Mouse (Mus musculus) liver, embryonic 13.5 days (tissue): ENCODE measurements around the gene Ncapd3. TPM values are rescaled to one million over a fixed set of nuclear protein-coding genes. Genes with fewer than 3 reads are reported as not detected.
A peak's percentile ranks its signal among the peaks of the same experiment; 100 is the strongest.

Source experiments
- ATAC-seq: fragments of 200-750 bp; cut with Nextera tagmentation; 2 replicates; pipeline ENCODE4 v1.8.0; 2017; ENCODE audit warnings: low read depth, mild to moderate bottlenecking, moderate number of reproducible peaks, moderate library complexity
- DNase-seq: peaks from one replicate; pipeline ENCODE4 v3.0.0; 2022
- H3K27ac ChIP-seq: fragments of 300-500 bp; sonication (generic); 2 replicates; pipeline ENCODE4 v1.5.1; 2015; ENCODE audit warnings: moderate library complexity, mild to moderate bottlenecking, inconsistent platforms
- H3K27me3 ChIP-seq: fragments of 300-500 bp; sonication (generic); 2 replicates; pipeline ENCODE4 v1.6.1; 2015; ENCODE audit warnings: mild to moderate bottlenecking, inconsistent platforms
- H3K36me3 ChIP-seq: fragments of 300-500 bp; sonication (generic); 2 replicates; pipeline ENCODE4 v1.6.1; 2015; ENCODE audit warnings: mild to moderate bottlenecking, inconsistent platforms
- H3K4me1 ChIP-seq: fragments of 300-500 bp; sonication (generic); replicated peaks from 2 replicates; pipeline ENCODE4 v1.6.1; 2015; ENCODE audit warnings: inconsistent platforms
- H3K4me2 ChIP-seq: fragments of 300-500 bp; sonication (generic); 2 replicates; pipeline ENCODE4 v1.6.1; 2015; ENCODE audit warnings: inconsistent platforms, mild to moderate bottlenecking, moderate library complexity
- H3K4me3 ChIP-seq: fragments of 300-500 bp; sonication (generic); replicated peaks from 2 replicates; pipeline ENCODE4 v1.5.1; 2015; ENCODE audit warnings: mild to moderate bottlenecking, inconsistent platforms
- H3K9ac ChIP-seq: fragments of 300-500 bp; sonication (generic); 2 replicates; pipeline ENCODE4 v1.6.1; 2015; ENCODE audit warnings: mild to moderate bottlenecking, inconsistent platforms
- H3K9me3 ChIP-seq: fragments of 300-500 bp; sonication (generic); replicated peaks from 2 replicates; pipeline ENCODE4 v1.6.1; 2016; ENCODE audit warnings: inconsistent platforms
- WGBS: fragments of 180-500 bp; shearing (Covaris S2); methylation state at CpG from one replicate; pipeline ENCODE4 v1.1.7; 2015; ENCODE audit not compliant: insufficient replicate concordance; 5-methylcytosine and 5-hydroxymethylcytosine counted together
- polyA plus RNA-seq: library from polyadenylated mRNA; unstranded; fragments of >200 nt; fragmentation: Nextera tagmentation; extraction: Ambion mirVana; gene quantifications from 2 replicates; pipeline ENCODE4 v1.2.1, GENCODE M21; 2015

Ncapd3 gene
- polyA plus RNA-seq: 25.0 and 32.7 TPM in 2 replicates

DNA sequence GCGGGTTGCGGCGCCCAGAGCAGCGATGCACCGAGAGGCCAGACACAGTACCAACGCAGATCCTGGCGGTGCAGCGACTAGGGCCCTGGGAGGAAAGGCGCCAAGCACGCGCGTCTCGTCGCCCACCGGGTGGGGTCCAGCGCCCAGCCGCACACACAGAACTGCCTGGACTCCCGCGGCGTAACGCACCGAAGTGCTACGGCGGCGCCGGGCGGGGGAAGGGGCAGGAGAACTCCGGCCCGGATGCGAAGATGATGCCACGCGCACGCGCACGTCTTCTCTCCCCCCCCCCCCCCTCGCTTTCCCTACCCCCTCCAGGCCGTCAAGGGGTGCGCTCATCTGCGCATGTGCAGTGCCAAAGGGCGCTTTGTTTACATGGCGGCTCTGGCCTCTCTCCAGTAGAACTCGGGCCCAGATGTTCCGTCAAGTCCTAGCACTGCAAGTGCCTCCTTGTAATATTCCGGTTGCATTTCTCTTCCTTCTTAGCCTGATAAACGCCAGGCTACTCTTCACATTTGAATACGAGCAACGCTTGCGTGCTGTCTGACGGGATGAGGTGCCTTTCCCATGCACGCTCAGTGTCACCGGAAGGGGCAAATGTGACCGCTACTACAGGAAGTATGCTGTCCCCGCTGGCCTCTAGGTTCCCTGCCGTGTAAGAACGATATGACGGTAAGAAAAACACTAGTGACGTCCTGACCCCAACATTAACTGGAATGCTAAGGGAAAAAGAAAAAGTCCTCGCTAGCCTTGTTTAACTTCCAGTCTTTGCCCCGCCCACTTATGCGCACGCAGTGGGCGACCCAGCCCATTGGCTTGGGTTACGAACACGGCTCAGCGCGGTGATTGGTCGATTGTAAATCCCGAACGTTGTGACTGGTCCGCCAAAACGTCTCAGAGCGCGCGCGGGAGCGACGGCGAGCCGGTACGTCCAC lies at the start of gene Ncapd3, which contains the start of gene Vps26b:
TSS of gene Ncapd3 (plus strand) at position 348 of the 935 bp plus-strand sequence.
TSS of gene Vps26b (minus strand) at position 238 of the 935 bp plus-strand sequence.
- peak within 1 kb of the TSS; percentile 93 for H3K9ac ChIP-seq
- H3K27me3 ChIP-seq: no peaks in the 10 kb centered on the region
- peak within 1 kb of the TSS; percentile 84 for H3K27ac ChIP-seq
- H3K9me3 ChIP-seq: no peaks in the 10 kb centered on the region
- under 1% methylated on average over 77 of the region's 80 CpGs for WGBS
- peaks cover 58% of the 10 kb centered on the region for H3K4me1 ChIP-seq
- peak within 1 kb of the TSS; percentile 97 for H3K4me3 ChIP-seq
- peak; percentile 91 for ATAC-seq
- DNase-seq: peak; percentile 94
- H3K36me3 ChIP-seq: peaks cover 19% of the 10 kb centered on the region
- peak within 1 kb of the TSS; percentile 96 for H3K4me2 ChIP-seq

DNA sequence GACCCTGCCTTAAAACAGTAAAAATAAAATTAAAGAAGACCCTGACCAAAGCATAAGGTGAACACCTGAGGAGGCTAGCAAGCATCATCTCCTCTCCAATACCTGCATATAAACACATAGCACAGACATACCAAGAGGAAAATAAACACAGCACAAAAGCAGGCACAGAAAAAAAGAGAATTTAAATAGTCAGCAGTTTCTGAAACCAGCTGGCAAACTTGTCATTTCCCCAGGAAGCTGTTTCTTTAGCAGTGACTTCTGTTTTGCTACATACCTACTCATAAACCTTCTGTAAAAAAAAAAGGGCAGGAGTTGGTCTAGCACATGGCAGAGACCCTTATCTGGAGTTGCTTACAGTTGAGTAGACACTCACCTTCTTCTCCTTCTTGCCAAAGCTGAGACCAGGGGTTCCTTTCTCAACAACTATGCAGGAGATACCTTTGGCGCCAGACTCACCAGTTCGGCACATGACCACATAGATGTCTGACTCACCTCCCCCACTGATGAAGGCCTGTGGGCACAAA lies 44.8 kb upstream of the Ncapd3 start:
- peaks cover 27% of the 10 kb centered on the region for H3K36me3 ChIP-seq
- H3K4me2 ChIP-seq: no peak overlapping the region
- DNase-seq (no peak), ATAC-seq (no peak)
- H3K4me1 ChIP-seq: peaks cover 3% of the 10 kb centered on the region; the same call in 1 of the 2 replicates
- H3K9me3 ChIP-seq: no peaks in the 10 kb centered on the region
- no peak overlapping the region for H3K27ac ChIP-seq
- no peaks in the 10 kb centered on the region for H3K27me3 ChIP-seq
- no peak overlapping the region for H3K4me3 ChIP-seq
- no peak overlapping the region for H3K9ac ChIP-seq
- 77% methylated on average over 2 of the region's 2 CpGs for WGBS

DNA sequence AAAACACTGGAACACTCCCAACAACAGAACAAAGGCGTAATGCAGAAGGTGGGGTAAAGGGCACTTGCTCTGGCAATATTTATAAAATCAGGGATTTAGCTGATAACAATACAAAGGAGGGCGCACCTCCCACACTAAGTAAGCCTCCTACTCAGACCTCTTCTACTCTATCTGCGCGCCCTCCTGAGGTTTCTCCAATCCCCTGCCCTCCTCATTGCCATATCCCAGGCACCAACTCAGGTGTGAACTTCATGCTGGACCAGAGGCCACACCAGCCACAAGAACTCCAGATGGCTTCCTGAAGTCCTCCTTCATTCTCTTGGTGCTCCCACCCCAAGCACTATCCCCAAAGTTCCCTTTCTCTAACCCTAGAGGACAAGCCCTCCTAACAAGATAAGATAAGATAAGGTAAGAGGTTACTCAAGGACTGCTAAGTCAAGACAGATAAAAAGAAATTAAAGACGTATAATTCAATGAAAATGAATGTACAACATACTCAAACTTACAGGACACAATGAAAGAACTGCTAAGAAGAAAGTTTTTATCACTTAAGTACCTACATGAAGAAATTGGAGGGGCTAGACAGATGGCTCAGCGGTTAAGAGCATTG lies 44.2 kb upstream of the Ncapd3 start:
- Histone ChIP-seq H3K27ac (no peak overlapping the region), H3K4me1 (peaks cover 3% of the 10 kb centered on the region; the same call in 1 of the 2 replicates), H3K4me2 (no peak overlapping the region), H3K4me3 (no peak overlapping the region), H3K27me3 (no peaks in the 10 kb centered on the region), H3K9me3 (no peaks in the 10 kb centered on the region), H3K36me3 (peaks cover 30% of the 10 kb centered on the region), H3K9ac (no peak overlapping the region)
- WGBS: 72% methylated on average over 6 of the region's 6 CpGs
- ATAC-seq (no peak), DNase-seq (no peak)

DNA sequence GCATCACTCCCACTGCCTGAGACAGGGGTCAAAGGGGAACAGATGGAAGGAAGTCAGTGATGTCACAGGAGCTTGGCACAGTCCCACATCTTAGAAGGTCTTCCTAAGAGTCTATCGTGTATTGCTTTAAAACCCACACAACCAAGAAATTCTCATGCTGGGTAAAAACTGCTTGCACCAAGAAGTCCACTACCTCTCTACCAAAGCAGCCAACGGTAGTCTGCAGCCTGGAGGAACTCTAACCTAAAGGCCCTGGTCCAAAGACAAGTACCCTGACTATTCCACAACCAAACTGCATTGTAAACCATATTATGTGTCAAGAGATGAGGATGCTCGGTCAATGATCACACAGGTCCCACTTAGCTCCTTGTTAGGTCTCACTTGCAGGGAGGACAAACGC lies 39.8 kb upstream of the Ncapd3 start:
- H3K36me3 ChIP-seq: peaks cover 32% of the 10 kb centered on the region

DNA sequence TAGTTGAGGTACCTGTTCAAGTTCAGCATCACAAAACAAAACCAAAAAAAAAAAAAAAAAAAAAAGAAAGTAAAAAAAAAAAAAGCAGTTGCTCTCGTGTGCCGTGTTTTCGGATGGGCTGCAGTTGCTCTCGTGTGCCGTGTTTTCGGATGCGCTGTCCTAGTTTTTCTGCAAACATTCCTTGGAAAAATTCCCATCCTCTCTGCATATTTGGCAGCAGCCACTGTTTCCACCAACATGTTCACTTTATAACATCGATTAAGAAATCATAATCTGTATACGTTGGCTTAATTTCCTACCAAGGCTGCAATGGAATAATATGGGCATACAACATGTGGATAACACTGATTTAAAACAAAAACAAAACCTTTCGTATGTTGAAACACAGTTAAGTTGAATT lies 36.9 kb upstream of the Ncapd3 start:
- WGBS: 86% methylated on average over 10 of the region's 10 CpGs
- no peak for DNase-seq

More for the DNA sequence above, 39.8 kb upstream of the Ncapd3 start:
- peaks cover 3% of the 10 kb centered on the region; the same call in 1 of the 2 replicates for H3K4me1 ChIP-seq
- DNase-seq (no peak), ATAC-seq (no peak)
- no peak overlapping the region for H3K4me2 ChIP-seq
- no peak overlapping the region for H3K27ac ChIP-seq
- no peak overlapping the region for H3K4me3 ChIP-seq
- WGBS: 68% methylated on average over 4 of the region's 4 CpGs
- H3K27me3 ChIP-seq: no peaks in the 10 kb centered on the region
- H3K9me3 ChIP-seq: no peaks in the 10 kb centered on the region
- H3K9ac ChIP-seq: no peak overlapping the region

DNA sequence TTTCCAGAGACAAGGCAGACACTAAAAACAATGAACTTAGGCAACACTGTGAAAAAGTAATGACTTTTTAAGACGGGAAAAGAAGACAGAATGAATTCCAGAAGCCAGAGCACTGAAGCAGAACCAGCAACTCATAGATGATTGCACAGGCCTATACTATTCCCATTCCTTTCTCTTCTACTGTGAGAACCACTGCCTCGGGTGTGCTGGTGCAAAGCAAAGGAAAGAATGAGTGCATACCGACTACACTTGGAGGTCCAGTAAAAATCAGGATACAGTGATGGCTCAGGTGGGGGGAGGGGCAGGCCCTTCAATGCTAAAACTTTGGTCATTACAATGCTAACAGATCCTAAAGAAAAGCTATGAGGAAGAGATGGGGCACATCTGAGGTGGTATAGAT lies 36.1 kb upstream of the Ncapd3 start:
- ATAC-seq: no peak
- Histone ChIP-seq H3K9me3 (no peaks in the 10 kb centered on the region), H3K4me2 (no peak overlapping the region), H3K36me3 (peaks cover 25% of the 10 kb centered on the region), H3K4me1 (peaks cover 14% of the 10 kb centered on the region), H3K27me3 (no peaks in the 10 kb centered on the region), H3K9ac (no peak overlapping the region), H3K27ac (no peak overlapping the region), H3K4me3 (no peak overlapping the region)
- WGBS: 71% methylated on average over 3 of the region's 3 CpGs
- no peak for DNase-seq

More for the DNA sequence above, 36.9 kb upstream of the Ncapd3 start:
- Histone ChIP-seq H3K27ac (no peak overlapping the region), H3K9ac (no peak overlapping the region), H3K4me3 (no peak overlapping the region), H3K9me3 (no peaks in the 10 kb centered on the region), H3K4me2 (no peak overlapping the region), H3K27me3 (no peaks in the 10 kb centered on the region), H3K4me1 (peaks cover 8% of the 10 kb centered on the region; the same call in 1 of the 2 replicates), H3K36me3 (peaks cover 26% of the 10 kb centered on the region)
- no peak for ATAC-seq

DNA sequence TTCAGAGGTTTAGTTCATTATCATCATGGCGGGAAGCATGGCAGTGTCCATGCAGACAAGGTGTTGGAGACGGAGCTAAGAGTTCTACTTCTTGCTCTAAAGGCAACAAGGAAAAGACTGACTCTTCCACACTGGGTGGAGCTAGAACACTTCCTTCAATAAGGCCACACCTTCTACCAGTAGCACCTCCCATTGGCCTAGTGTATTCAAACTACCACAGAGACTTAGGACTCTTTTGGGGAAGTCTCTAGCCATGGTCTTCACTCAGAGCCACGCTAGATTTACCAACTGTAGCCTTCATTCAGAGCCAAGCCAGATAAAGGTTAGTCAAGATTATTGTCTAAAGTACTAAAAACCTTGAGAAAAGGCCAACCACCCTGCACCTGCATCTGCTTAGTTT lies 32.9 kb upstream of the Ncapd3 start:
- Histone ChIP-seq H3K27me3 (no peaks in the 10 kb centered on the region), H3K4me1 (peaks cover 33% of the 10 kb centered on the region), H3K36me3 (0 out of 2 replicates have a peak, but pooled peaks cover under 1% of the 10 kb centered on the region), H3K9me3 (no peaks in the 10 kb centered on the region), H3K27ac (no peak overlapping the region), H3K4me2 (no peak overlapping the region), H3K9ac (no peak overlapping the region), H3K4me3 (no peak overlapping the region)
- 54% methylated on average over 3 of the region's 3 CpGs for WGBS
- DNase-seq: no peak
- ATAC-seq: no peak

DNA sequence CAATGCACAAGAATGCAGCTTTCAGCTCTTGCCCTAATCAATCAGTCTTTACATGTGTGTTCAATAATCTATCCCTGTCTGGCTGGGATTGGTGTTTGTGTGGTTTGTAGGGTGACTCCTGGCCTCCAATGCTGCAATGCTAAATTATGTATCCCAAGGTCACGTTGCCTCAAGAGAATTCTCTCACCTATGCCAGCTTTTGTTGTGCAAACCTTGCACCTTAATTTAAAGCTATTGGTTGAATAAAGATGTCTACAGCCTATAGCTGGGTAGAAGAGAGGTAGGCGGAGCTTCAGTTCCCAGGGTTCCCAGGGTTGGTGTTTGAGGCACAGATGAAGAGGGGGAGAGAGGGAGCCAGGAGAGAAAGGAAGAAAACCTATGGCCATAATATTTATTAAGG lies 32.5 kb upstream of the Ncapd3 start:
- no peaks in the 10 kb centered on the region for H3K36me3 ChIP-seq
- DNase-seq (no peak), ATAC-seq (no peak)
- H3K9ac ChIP-seq: no peak overlapping the region
- H3K4me3 ChIP-seq: no peak overlapping the region
- peaks cover 33% of the 10 kb centered on the region for H3K4me1 ChIP-seq
- H3K27me3 ChIP-seq: no peaks in the 10 kb centered on the region
- H3K27ac ChIP-seq: no peak overlapping the region
- WGBS: 69% methylated on average over 2 of the region's 2 CpGs
- H3K9me3 ChIP-seq: no peaks in the 10 kb centered on the region
- H3K4me2 ChIP-seq: no peak overlapping the region

DNA sequence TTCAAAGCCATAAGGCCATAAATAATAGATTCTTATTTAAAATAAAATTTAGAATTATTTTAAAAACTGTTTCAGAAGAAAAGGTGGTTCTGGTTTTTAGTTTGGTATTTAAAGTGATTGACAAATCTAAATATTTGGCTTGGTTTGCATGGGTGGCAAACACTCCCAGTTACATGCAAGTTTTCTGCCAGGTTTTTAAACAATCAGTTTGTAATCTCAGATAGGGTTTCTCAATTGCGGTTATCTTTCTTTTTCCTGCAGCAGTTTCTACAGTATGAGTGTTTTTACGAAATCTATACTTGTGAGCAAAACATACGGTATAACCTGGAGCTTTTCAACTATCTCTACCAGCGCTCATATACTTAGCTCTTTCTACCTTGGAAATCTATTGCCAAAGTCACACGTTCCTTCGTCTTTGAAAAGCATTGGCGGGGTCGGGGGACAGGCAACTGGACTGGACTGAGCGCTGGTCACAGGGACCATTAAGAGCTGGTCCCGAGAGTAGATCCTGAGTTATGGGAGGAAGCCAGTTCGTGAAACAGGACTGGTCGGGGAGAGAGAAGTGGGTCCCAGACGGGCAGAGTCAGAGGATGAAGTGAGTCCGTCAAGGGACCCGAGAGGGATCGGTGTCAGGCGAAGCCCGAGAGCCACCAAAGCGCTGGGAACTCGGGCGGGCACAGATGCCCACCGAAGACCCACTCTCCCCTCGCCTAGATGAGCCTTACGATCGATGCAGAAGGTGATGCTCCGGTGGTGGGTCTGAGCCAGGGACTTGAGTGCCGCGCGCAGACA lies 31.1 kb upstream of the Ncapd3 start:
- peaks cover 6% of the 10 kb centered on the region; the same call in 1 of the 2 replicates for H3K36me3 ChIP-seq
- H3K9me3 ChIP-seq: no peaks in the 10 kb centered on the region
- peak overlapping the region; percentile 84 for H3K4me2 ChIP-seq
- H3K27ac ChIP-seq: no peak overlapping the region
- peaks cover 33% of the 10 kb centered on the region for H3K4me1 ChIP-seq
- DNase-seq: no peak
- ATAC-seq: peak; percentile 35
- 2% methylated on average over 29 of the region's 29 CpGs for WGBS
- peak overlapping the region; percentile 76 for H3K4me3 ChIP-seq
- peak overlapping the region; percentile 81 for H3K9ac ChIP-seq
- no peaks in the 10 kb centered on the region for H3K27me3 ChIP-seq

DNA sequence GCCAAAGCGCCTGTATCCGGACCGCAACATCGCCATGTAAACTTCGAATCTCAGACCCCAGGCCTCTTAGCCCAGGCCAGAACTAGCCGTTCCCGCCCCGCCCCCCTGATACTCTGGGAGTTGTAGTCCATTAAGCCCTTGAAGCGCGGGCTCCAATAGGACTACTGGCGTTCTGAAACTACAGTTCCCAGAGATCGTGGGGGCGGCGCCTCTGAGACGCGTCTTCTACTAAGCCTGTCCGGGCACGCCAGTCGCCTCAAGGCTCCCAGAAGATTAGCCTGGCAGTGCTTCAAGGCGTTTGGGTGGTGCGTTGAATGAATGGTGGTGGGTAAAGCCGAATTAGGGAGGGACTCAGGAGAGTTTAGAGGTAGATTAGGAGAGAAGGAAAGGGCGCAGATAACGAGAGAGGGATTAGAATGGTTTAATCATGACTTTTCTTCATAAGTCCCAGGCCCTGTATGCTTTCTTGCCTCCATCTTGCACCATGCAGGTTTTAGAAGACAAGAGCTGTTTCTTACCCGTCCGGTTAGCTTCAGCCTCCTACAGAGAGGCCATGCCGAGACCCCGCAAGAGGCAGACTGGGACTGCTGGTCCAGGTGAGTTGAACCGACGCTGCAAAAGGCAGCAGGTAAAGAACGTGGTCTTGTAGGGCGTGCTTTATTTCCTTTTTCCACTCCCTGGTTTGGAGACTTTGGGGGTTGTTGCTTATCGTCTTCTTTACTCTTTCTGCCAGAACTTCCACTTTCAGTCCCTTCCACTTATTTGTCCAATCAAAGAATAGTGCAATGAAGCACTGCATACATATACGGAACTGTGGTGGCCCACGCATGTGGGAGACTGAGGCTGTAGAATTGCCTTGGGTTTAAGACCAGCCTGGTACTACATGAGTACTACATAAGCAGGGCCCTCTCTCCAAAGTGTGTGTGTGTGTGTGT lies 30.2 kb upstream of the Ncapd3 start, which contains the start of the genes Acad8 and Thyn1:
TSS of gene Acad8 (minus strand) at position 106 of the 935 bp plus-strand sequence.
TSS of gene Thyn1 (plus strand) at position 250 of the 935 bp plus-strand sequence.
- Histone ChIP-seq H3K36me3 (peaks cover 14% of the 10 kb centered on the region), H3K9me3 (no peaks in the 10 kb centered on the region), H3K27ac (peak within 1 kb of the TSS; percentile 48), H3K4me2 (peak within 1 kb of the TSS; percentile 84), H3K27me3 (no peaks in the 10 kb centered on the region), H3K4me1 (peaks cover 33% of the 10 kb centered on the region), H3K9ac (peak within 1 kb of the TSS; percentile 82), H3K4me3 (peak within 1 kb of the TSS; percentile 76)
- peak; percentile 99 for ATAC-seq
- WGBS: under 1% methylated on average over 35 of the region's 35 CpGs
- peak; percentile 91 for DNase-seq
